Mouse (Mus musculus): ENCODE data around the gene Mob3a.

Gene Mob3a

GRCm38 (mm10) chr10:80677942-80678436 lies 23.8 kb downstream of the Mob3a start, which contains the start of gene Mknk2:
Gene Mknk2 (minus strand): TSS chr10:80678112.
- DNase-seq (ENCODE audit: low spot score): no peak

- DNase-seq (ENCODE audit: low spot score): no peak
These were observed 24.5 kb downstream of the Mob3a start for GRCm38 (mm10) chr10:80677128-80677875.

GRCm38 (mm10) chr10:80676198-80676928 lies 25.4 kb downstream of the Mob3a start:
- DNase-seq (ENCODE audit: low spot score): peak; percentile 99

GRCm38 (mm10) chr10:80675405-80676197 lies 26.2 kb downstream of the Mob3a start:
- no peak for DNase-seq (ENCODE audit: low spot score)

DNA sequence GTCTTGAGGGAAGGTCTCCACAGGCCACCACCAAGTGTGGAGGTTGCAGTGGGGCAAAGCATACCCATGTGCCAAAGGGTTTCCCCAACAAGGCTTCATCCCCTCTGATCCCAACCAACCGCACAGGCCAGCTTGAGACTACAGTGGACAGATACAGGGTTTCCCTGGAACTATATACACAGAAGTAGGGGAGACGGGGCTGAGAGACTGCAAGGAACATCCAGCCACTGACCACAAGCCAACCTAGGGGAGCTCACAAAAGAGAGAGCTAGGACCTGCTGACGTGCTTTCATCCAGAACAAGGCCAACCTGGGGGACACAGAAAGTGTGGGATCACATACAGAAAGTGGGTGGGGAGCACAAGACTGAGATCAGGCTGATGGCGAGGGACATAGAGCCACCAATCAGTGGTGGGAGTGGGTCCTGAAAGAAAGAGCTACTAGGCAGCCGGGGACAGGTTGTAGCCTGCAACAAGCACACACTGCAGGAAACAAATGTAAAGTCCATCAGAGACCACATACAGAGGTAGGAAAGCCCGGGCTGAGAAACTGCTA lies 26.8 kb downstream of the Mob3a start:
- no peak for DNase-seq (ENCODE audit: low spot score)

DNA sequence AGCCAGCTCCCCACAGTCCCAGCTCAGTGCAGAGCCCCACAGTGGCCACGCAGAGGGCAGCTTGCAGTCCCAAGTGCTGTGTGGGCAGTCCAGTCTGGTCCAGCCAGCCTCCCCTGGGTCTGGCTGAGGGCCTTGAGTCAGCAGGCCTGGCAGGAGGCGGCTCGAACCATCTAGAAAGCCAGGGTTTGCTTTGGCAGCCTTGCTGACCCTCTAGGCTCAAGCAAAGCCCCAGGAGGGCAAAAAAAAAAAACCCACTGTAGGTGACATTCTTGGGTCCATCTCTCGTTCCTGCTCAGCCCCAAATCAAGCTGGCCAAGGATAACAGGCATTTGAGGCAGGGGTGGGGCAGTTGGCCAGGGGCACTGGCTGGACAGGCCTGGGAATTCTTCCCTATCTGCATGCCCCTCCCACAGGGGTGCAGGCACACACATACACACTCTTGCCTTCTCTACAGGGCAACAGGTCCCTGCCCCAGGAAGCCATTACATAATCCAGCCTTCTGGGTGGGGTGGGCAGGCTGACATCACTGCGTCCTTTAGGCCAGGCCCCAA lies 27.5 kb downstream of the Mob3a start:
- no peak for DNase-seq (ENCODE audit: low spot score)

DNA sequence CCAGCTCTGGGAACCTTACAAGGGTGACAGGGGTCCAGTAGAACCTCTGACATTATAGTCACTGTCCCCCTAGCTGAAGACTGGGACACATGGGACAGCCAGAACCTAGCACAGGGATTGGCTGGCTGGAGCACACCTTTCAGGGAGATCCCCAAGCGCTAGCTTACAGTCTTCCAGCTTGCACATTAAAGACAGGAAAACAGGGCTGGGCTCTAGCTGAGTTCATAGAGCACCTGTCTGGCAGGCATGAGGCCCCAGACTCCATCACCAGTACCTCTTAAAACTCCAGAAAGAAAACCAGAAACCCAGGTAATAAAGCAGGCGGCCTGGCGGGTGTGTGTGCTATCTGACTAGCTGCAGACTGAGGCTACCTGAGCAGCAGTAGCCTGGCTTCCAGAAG lies 28.1 kb downstream of the Mob3a start:
- DNase-seq (ENCODE audit: low spot score): no peak

DNA sequence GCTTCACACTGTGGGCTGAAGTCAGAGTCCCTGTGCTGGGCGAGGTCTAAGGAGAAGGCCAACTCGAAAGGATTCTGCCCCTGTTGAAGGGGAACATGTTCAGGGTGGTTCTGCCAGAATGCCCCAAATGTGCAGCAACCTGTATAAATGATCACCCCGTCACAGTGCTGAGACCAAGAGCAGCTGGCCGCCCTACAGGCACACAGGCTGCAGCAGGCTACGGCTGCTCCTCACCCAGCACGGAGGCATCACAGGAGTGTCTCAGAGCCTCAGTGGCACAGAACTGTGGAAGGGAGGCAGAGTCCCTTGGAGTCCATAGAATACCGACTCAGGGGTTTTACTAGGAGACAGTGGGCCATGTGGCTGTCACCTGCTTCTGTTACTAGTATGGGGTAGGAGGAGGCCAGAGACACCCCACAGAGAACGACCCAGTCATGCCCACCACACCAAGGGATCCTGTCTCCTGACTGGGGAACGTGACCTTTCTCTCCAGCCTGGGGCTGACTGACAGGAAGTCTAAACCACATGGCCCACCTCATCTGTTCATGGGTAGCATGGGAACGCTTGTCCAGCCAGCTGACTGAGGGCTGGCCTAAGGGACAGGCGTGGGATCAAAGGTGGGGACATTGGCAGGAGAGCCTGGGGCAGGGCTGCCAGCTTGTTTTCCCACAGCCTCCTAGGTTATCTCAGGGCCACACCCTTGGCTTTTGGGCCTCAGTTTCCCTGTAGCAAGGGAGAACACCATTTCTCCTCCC lies 29.7 kb downstream of the Mob3a start:
- no peak for DNase-seq (ENCODE audit: low spot score)

DNA sequence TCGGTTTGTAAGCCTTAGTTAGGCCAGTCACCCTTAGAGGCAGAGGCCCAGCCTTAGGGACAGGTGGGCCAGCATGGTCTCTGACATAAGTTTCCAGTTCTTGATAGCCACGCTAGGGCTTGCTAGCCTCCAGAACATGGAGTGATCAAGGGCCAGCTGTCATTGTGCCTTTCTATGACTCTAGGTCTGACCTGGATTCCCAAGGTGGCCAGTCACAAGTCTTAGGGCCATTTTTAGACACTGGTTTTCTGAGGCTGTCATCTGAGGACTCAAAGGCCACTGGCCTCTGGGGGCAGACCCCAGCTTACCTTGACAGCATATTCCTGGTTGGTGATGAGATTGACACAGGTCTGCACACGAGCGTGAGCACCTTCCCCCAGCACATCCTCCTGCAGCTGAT lies 30.5 kb downstream of the Mob3a start:
- DNase-seq (ENCODE audit: low spot score): no peak

GRCm38 (mm10) chr10:80670531-80670930 lies 31.2 kb downstream of the Mob3a start:
- no peak for DNase-seq (ENCODE audit: low spot score)

- no peak for DNase-seq (ENCODE audit: low spot score)
These were observed 31.9 kb downstream of the Mob3a start for GRCm38 (mm10) chr10:80669737-80670485.

DNA sequence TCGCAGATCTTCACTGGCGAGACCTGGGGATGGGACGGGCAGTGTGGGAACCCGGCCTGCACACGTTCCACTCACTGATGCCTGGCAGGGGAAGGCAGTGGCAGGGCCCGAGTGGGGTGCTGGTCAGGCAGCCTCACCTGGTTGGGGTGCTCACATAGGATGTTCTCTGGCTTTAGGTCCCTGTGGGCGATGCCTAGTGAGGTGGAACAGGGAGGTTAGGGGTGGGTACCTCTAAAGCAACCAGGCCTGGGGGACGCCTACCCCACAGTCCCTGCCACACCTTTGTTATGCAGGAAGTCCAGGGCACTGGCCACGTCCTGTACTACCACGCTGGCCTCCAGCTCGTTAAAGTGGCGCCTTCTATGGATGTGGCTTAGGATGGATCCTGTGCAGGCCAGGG lies 32.8 kb downstream of the Mob3a start:
- no peak for DNase-seq (ENCODE audit: low spot score)

GRCm38 (mm10) chr10:80668614-80669013 lies 33.2 kb downstream of the Mob3a start:
- DNase-seq (ENCODE audit: low spot score): no peak

DNA sequence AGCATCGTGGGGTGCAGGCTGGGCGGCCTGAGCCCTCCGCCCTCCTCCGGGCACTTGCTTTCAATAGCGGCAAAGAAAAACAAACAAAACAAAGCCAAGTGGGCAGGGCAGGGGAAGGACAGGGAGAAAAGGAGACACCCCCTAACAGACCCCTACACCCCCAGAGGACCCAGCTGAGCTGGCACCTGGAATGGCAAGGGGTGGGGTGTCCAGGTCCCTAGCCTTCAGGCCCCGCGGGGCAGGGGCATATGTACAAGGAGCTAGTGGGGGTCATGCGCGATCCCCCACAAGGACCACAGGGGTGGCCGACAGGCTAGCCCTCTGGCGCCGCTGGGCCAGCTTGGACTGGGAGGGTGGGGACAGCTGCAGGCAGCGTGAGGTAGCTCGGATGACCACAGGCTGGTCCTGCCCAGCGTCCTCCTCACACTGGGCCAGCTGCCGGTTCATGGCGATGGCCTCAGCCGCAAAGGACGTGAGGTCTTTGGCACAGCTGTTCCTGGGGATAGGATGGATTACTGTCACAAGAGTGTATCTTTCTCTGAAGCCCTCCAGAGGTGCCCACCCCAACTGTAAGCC lies 34.9 kb downstream of the Mob3a start:
- no peak for DNase-seq (ENCODE audit: low spot score)

DNA sequence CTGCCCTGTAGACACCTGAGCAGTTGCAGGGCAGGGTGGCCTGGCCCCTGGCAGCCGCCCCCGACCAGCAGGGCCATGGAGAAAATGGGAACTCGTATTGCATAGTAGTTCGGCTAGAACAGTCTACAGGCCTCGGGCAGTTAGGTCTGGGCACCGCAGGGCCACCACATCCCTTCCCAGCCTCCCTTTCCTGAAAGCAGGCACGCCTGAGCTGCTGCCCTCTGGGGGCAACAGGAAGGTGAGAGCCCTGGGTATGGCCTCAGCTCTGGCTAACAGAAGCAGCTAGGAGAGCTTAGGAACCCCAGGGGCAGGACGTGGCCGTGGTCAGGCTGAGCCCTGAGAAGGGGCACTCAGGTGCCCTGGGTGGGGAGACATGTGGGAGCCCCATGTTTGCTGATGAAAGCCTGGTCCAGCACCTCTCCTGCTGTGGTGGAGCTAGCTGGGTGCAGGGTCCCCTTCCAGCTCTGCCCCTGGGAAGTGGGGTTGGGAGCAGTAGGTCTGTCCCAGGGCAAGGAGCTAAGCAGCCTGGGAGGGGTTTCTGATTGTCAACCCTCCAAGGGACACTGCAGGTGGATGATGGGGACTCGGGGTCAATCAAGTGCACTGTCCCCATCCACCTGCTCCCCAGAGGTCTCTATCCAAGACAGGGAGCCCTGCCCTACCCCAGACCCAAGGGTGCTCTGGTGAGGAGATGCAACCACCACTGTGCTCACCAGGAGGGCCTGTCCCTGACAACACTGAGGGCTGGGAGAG lies 35.6 kb downstream of the Mob3a start:
- no peak for DNase-seq (ENCODE audit: low spot score)

- DNase-seq (ENCODE audit: low spot score): no peak
These were observed 36.3 kb downstream of the Mob3a start for GRCm38 (mm10) chr10:80665459-80665858.

DNA sequence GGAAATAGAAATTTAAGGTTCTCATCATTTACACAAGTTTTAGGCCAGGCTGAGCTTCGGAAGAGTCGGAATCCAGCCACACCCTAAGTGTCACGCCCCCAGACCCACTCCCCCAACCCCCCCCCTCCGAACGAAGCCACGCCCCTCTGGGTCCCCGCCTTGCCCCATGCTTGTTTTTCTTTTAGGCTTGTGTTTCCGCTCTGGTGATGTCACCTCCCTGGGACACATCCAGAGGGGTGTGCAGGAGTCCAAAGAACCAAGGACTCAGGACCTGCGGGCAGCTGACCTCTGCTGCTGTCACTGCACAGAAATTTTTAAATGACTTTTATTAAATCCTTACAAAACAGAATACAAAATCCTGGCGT lies 36.8 kb downstream of the Mob3a start:
- no peak for DNase-seq (ENCODE audit: low spot score)

- DNase-seq (ENCODE audit: low spot score): no peak
These were observed 37.4 kb downstream of the Mob3a start for GRCm38 (mm10) chr10:80664197-80665015.

Measured in retina, embryonic 14.5 days (tissue).